Mouse (Mus musculus) neural tube, embryonic 11.5 days (tissue): ENCODE measurements around the gene Epha5. TPM values are rescaled to one million over a fixed set of nuclear protein-coding genes. Genes with fewer than 3 reads are reported as not detected.

Experiments used
- ATAC-seq: fragments of 200-750 bp; cut with Nextera tagmentation; 2 replicates; pipeline ENCODE4 v1.8.0; 2017; ENCODE audit warnings: moderate number of reproducible peaks, mild to moderate bottlenecking, moderate TSS enrichment, moderate library complexity; ENCODE audit not compliant: insufficient read depth, low FRiP score, low TSS enrichment
- DNase-seq: peaks from one replicate; pipeline ENCODE4 v3.0.0-alpha.2; 2015; ENCODE audit warnings: low spot score
- H3K27ac ChIP-seq: fragments of 300-500 bp; sonication (generic); 2 replicates; pipeline ENCODE4 v1.5.1; 2014; ENCODE audit warnings: low read depth, mild to moderate bottlenecking, low read length
- H3K27me3 ChIP-seq: fragments of 300-500 bp; sonication (generic); 2 replicates; pipeline ENCODE4 v1.6.1; 2014; ENCODE audit warnings: mild to moderate bottlenecking, low read length, mixed read lengths; ENCODE audit not compliant: control insufficient read depth, insufficient read depth
- H3K36me3 ChIP-seq: fragments of 300-500 bp; sonication (generic); 2 replicates; pipeline ENCODE4 v1.6.1; 2014; ENCODE audit warnings: mild to moderate bottlenecking, low read length, moderate library complexity, mixed read lengths; ENCODE audit not compliant: control insufficient read depth, insufficient read depth
- H3K4me1 ChIP-seq: fragments of 300-500 bp; sonication (generic); 2 replicates; pipeline ENCODE4 v1.6.1; 2014; ENCODE audit warnings: low read length, mixed read lengths; ENCODE audit not compliant: control insufficient read depth, insufficient read depth
- H3K4me2 ChIP-seq: fragments of 300-500 bp; sonication (generic); 2 replicates; pipeline ENCODE4 v1.6.1; 2014; ENCODE audit warnings: low read depth, mild to moderate bottlenecking, moderate library complexity
- H3K4me3 ChIP-seq: fragments of 300-500 bp; sonication (generic); 2 replicates; pipeline ENCODE4 v1.5.1; 2014; ENCODE audit warnings: low read depth, low read length
- H3K9ac ChIP-seq: fragments of 300-500 bp; sonication (generic); 2 replicates; pipeline ENCODE4 v1.6.1; 2014; ENCODE audit warnings: mild to moderate bottlenecking, low read length
- H3K9me3 ChIP-seq: fragments of 300-500 bp; sonication (generic); 2 replicates; pipeline ENCODE4 v1.6.1; 2016; ENCODE audit warnings: low read length; ENCODE audit not compliant: control insufficient read depth
- WGBS: fragments of 180-500 bp; shearing (Covaris S2); extraction: QIAGEN DNeasy Blood & Tissue Kit; methylation state at CpG from one replicate; pipeline ENCODE4 v1.1.7; 2014; 5-methylcytosine and 5-hydroxymethylcytosine counted together
- polyA plus RNA-seq: library from polyadenylated mRNA; unstranded; fragments of >200 nt; fragmentation: Nextera tagmentation; extraction: Ambion mirVana; gene quantifications from 2 replicates; pipeline ENCODE4 v1.2.1, GENCODE M21; 2014

Gene Epha5
- polyA plus RNA-seq, 1 experiment from 2014 or later, result 25.5 TPM

GRCm38 (mm10) chr5:84320553-84320952 is 96.6 kb downstream of the Epha5 start:
- no peak for DNase-seq
- Histone ChIP-seq H3K4me3 (no peak overlapping the region), H3K4me2 (no peak overlapping the region), H3K27me3 (no peaks in the 10 kb centered on the region), H3K9me3 (no peaks in the 10 kb centered on the region), H3K27ac (no peak overlapping the region), H3K36me3 (no peaks in the 10 kb centered on the region), H3K4me1 (no peaks in the 10 kb centered on the region; the same call in 1 of the 2 replicates), H3K9ac (no peak overlapping the region)
- ATAC-seq, result no peak
- 76% methylated on average over 1 of the region's 1 CpGs for WGBS

- no peaks in the 10 kb centered on the region for H3K27me3 ChIP-seq
- H3K27ac ChIP-seq, result no peak overlapping the region
- no peaks in the 10 kb centered on the region for H3K9me3 ChIP-seq
- no peak overlapping the region for H3K4me2 ChIP-seq
- WGBS, result 41% methylated on average over 4 of the region's 4 CpGs
- ATAC-seq (no peak), DNase-seq (no peak)
- H3K36me3 ChIP-seq, result no peaks in the 10 kb centered on the region
- H3K4me1 ChIP-seq, result no peaks in the 10 kb centered on the region; the same call in 1 of the 2 replicates
- no peak overlapping the region for H3K9ac ChIP-seq
- H3K4me3 ChIP-seq, result no peak overlapping the region
Measured at GRCm38 (mm10) chr5:84320138-84320537, 97.0 kb downstream of the Epha5 start.

- DNase-seq, result no peak
- 49% methylated on average over 8 of the region's 8 CpGs for WGBS
Measured at GRCm38 (mm10) chr5:84318814-84319340, 98.3 kb downstream of the Epha5 start.

GRCm38 (mm10) chr5:84317839-84318238 is 99.3 kb downstream of the Epha5 start:
- no peaks in the 10 kb centered on the region for H3K27me3 ChIP-seq
- ATAC-seq, result no peak
- WGBS, result 88% methylated on average over 4 of the region's 4 CpGs
- H3K36me3 ChIP-seq, result no peaks in the 10 kb centered on the region
- no peak overlapping the region for H3K9ac ChIP-seq
- H3K4me2 ChIP-seq, result no peak overlapping the region
- no peak overlapping the region for H3K27ac ChIP-seq
- DNase-seq, result no peak
- H3K4me3 ChIP-seq, result no peak overlapping the region
- no peaks in the 10 kb centered on the region for H3K9me3 ChIP-seq
- no peaks in the 10 kb centered on the region; the same call in 1 of the 2 replicates for H3K4me1 ChIP-seq

More at GRCm38 (mm10) chr5:84318814-84319340, 98.3 kb downstream of the Epha5 start:
- Histone ChIP-seq H3K27ac (no peak overlapping the region), H3K27me3 (no peaks in the 10 kb centered on the region), H3K4me2 (no peak overlapping the region), H3K9me3 (no peaks in the 10 kb centered on the region), H3K4me3 (no peak overlapping the region), H3K9ac (no peak overlapping the region), H3K4me1 (no peaks in the 10 kb centered on the region; the same call in 1 of the 2 replicates), H3K36me3 (no peaks in the 10 kb centered on the region)
- ATAC-seq, result no peak

GRCm38 (mm10) chr5:84313619-84314018 is 103.6 kb downstream of the Epha5 start:
- H3K4me3 ChIP-seq, result no peak overlapping the region
- WGBS, result 89% methylated on average over 4 of the region's 4 CpGs
- ATAC-seq, result no peak

GRCm38 (mm10) chr5:84298878-84299736 is 118.1 kb downstream of the Epha5 start:
- WGBS, result 25% methylated on average over 8 of the region's 8 CpGs

More at GRCm38 (mm10) chr5:84313619-84314018, 103.6 kb downstream of the Epha5 start:
- no peaks in the 10 kb centered on the region for H3K4me1 ChIP-seq
- H3K36me3 ChIP-seq, result no peaks in the 10 kb centered on the region
- no peak for DNase-seq
- no peaks in the 10 kb centered on the region for H3K9me3 ChIP-seq
- H3K27ac ChIP-seq, result no peak overlapping the region
- no peak overlapping the region for H3K9ac ChIP-seq
- H3K4me2 ChIP-seq, result no peak overlapping the region
- no peaks in the 10 kb centered on the region for H3K27me3 ChIP-seq

GRCm38 (mm10) chr5:84289429-84289977 is 127.7 kb downstream of the Epha5 start:
- no peaks in the 10 kb centered on the region for H3K27me3 ChIP-seq
- ATAC-seq, result no peak
- no peak for DNase-seq
- H3K9me3 ChIP-seq, result no peaks in the 10 kb centered on the region
- no peak overlapping the region for H3K4me2 ChIP-seq
- no peaks in the 10 kb centered on the region for H3K4me1 ChIP-seq
- no peak overlapping the region for H3K4me3 ChIP-seq
- no peak overlapping the region for H3K9ac ChIP-seq
- 74% methylated on average over 3 of the region's 3 CpGs for WGBS
- H3K27ac ChIP-seq, result no peak overlapping the region
- no peaks in the 10 kb centered on the region for H3K36me3 ChIP-seq

More at GRCm38 (mm10) chr5:84298878-84299736, 118.1 kb downstream of the Epha5 start:
- no peak for ATAC-seq
- Histone ChIP-seq H3K4me1 (no peaks in the 10 kb centered on the region), H3K9ac (no peak overlapping the region), H3K36me3 (no peaks in the 10 kb centered on the region), H3K4me2 (no peak overlapping the region), H3K9me3 (no peaks in the 10 kb centered on the region), H3K27me3 (no peaks in the 10 kb centered on the region), H3K4me3 (no peak overlapping the region), H3K27ac (no peak overlapping the region)
- DNase-seq, result no peak

- Histone ChIP-seq H3K27me3 (0 out of 2 replicates have a peak, but pooled peaks cover 2% of the 10 kb centered on the region), H3K4me1 (no peaks in the 10 kb centered on the region), H3K9me3 (no peaks in the 10 kb centered on the region), H3K9ac (no peak overlapping the region), H3K36me3 (no peaks in the 10 kb centered on the region), H3K4me2 (peak overlapping the region; percentile 19), H3K4me3 (no peak overlapping the region), H3K27ac (no peak overlapping the region)
- 48% methylated on average over 22 of the region's 22 CpGs for WGBS
- peak; percentile 76 for ATAC-seq
- peak; percentile 25 for DNase-seq
Measured at GRCm38 (mm10) chr5:84281290-84282017, 135.7 kb downstream of the Epha5 start.
